Mouse (Mus musculus): ENCODE data around the gene Bex2. TPM values are rescaled to one million over a fixed set of nuclear protein-coding genes. Genes with fewer than 3 reads are reported as not detected.

Bex2 gene
- total RNA-seq, 2 experiments from 2014 or later, result 34.5 to 38.8 TPM

Other genes with a start within 250 kb of the Bex2 start
- gene Gprasp2, start 229.2 kb downstream of the Bex2 start, total RNA-seq (2021), result 10 to 100 TPM; 14.8 to 21.6 TPM
- gene Arxes2, start 74.4 kb downstream of the Bex2 start, total RNA-seq (2021), result 10 to 100 TPM; 62.1 to 76.8 TPM
- gene Arxes1, start 34.9 kb downstream of the Bex2 start, total RNA-seq (2021), result 10 to 100 TPM; 25.0 to 30.2 TPM
- gene Nxf3, start 17.0 kb upstream of the Bex2 start, total RNA-seq (2021), result not detected
- gene Bex4, start 70.8 kb upstream of the Bex2 start, total RNA-seq (2021), result 10 to 100 TPM; 12.1 to 13.5 TPM
- gene Tceal8, start 104.1 kb upstream of the Bex2 start, total RNA-seq (2021), result 10 to 100 TPM; 43.3 to 53.2 TPM
- 1 to 10 TPM; 3.3 to 7.3 TPM for gene Tceal5, start 135.6 kb upstream of the Bex2 start, total RNA-seq (2021)
- gene Tceal7, start 146.5 kb upstream of the Bex2 start, total RNA-seq (2021), result 10 to 100 TPM; 14.9 to 27.1 TPM
- 10 to 100 TPM; 15.1 to 17.5 TPM for gene Bex1, start 147.3 kb upstream of the Bex2 start, total RNA-seq (2021)
- 100 to 1,000 TPM; 237 to 281 TPM for gene Tceal9, start 176.8 kb upstream of the Bex2 start, total RNA-seq (2021)
- 100 to 1,000 TPM; 151 to 189 TPM for gene Bex3, start 202.0 kb upstream of the Bex2 start, total RNA-seq (2021)